In genomic region chr8:45885775-45886174, GRCm38 (mm10) we compare ENCODE assay signal across 8 mouse cellular contexts. TPM values are rescaled to one million over a fixed set of nuclear protein-coding genes. Genes with fewer than 3 reads are reported as not detected.
A peak's percentile ranks its signal among the peaks of the same experiment; 100 is the strongest.
DNase-seq lines count a peak whose midpoint lies in the region; ATAC-seq and TF ChIP-seq lines count a peak whose summit lies in the region.

No protein-coding gene starts in this region.

- peak overlapping the region; percentile 49; the same call in 1 of the 2 replicates for H3K4me2 ChIP-seq in liver, embryonic 16.5 days (ENCODE audit: low read depth, low read length)
- peak overlapping the region; percentile 81 for H3K4me2 ChIP-seq in stomach, embryonic 14.5 days (replicated peaks; ENCODE audit: low read depth, low read length)

- no peak overlapping the region for H3K9ac ChIP-seq in liver, embryonic 16.5 days (ENCODE audit: low read depth, low read length)
- peak overlapping the region; percentile 48 for H3K9ac ChIP-seq in stomach, embryonic 14.5 days (replicated peaks; ENCODE audit: low read depth, low read length)

- no peaks in the 10 kb centered on the region for H3K36me3 ChIP-seq in liver, embryonic 16.5 days (ENCODE audit: control insufficient read depth, insufficient read depth)
- H3K36me3 ChIP-seq in stomach, embryonic 14.5 days (ENCODE audit: control insufficient read depth, insufficient read depth, low read length): no peaks in the 10 kb centered on the region

- H3K9me3 ChIP-seq in liver, embryonic 16.5 days (replicated peaks; ENCODE audit: control insufficient read depth, low read length): no peaks in the 10 kb centered on the region
- no peaks in the 10 kb centered on the region for H3K9me3 ChIP-seq in stomach, embryonic 14.5 days (ENCODE audit: control insufficient read depth, low read depth, low read length)

- peaks cover 10% of the 10 kb centered on the region for H3K27me3 ChIP-seq in liver, embryonic 16.5 days (ENCODE audit: control insufficient read depth, insufficient read depth, low read depth, low read length)
- H3K27me3 ChIP-seq in stomach, embryonic 14.5 days (ENCODE audit: control insufficient read depth, insufficient read depth, low read length): no peaks in the 10 kb centered on the region

- peak overlapping the region; percentile 66 for H3K4me3 ChIP-seq in lung, adult 2 months (replicated peaks; ENCODE audit: extremely low read depth, low read depth, low read length)
- no peak overlapping the region; the same call in 1 of the 2 replicates for H3K4me3 ChIP-seq in liver, embryonic 16.5 days (ENCODE audit: low read depth, low read length)
- H3K4me3 ChIP-seq in stomach, embryonic 14.5 days (ENCODE audit: low read depth, low read length): peak overlapping the region; percentile 47

- ATAC-seq in liver, embryonic 16.5 days (ENCODE audit: low read depth): no peak
- no peak for ATAC-seq in stomach, embryonic 14.5 days (ENCODE audit: insufficient number of reproducible peaks, insufficient read depth, low FRiP score, low read depth)
- ATAC-seq in monocyte, adult 5-6 weeks (replicated peaks; ENCODE audit: insufficient number of reproducible peaks, low FRiP score, low TSS enrichment, poor library complexity, severe bottlenecking): no peak

- 30% methylated on average over 2 of the region's 2 CpGs for WGBS in lung, adult 2 months
- WGBS in liver, embryonic 16.5 days (ENCODE audit: insufficient replicate concordance): 27% methylated on average over 2 of the region's 2 CpGs
- WGBS in stomach, embryonic 14.5 days: 19% methylated on average over 2 of the region's 2 CpGs

- TF ChIP-seq CTCF in lung, adult 2 months (IDR thresholded peaks at IDR 0.05; ENCODE audit: insufficient read depth, low read length): no peak

- H3K27ac ChIP-seq in liver, embryonic 16.5 days (ENCODE audit: low read length): no peak overlapping the region
- H3K27ac ChIP-seq in stomach, embryonic 14.5 days (ENCODE audit: low read length): peak overlapping the region; percentile 93

- no peak for DNase-seq in lung, adult 2 months
- no peak for DNase-seq in lung, postnatal 25 days (ENCODE audit: low spot score)
- peak; percentile 23 for DNase-seq in gastrocnemius, postnatal 25 days
- DNase-seq in ovary, postnatal 10 days (ENCODE audit: low spot score): no peak
- DNase-seq in adipocyte (ENCODE audit: low spot score): no peak

- peaks cover 4% of the 10 kb centered on the region for H3K4me1 ChIP-seq in lung, adult 2 months (ENCODE audit: control insufficient read depth, insufficient read depth, low read length)
- H3K4me1 ChIP-seq in liver, embryonic 16.5 days (ENCODE audit: control insufficient read depth, low read depth, low read length): no peaks in the 10 kb centered on the region
- H3K4me1 ChIP-seq in stomach, embryonic 14.5 days (ENCODE audit: control insufficient read depth, insufficient read depth, low read length): peaks cover 9% of the 10 kb centered on the region; the same call in 1 of the 2 replicates

- no peak for TF ChIP-seq POLR2A in lung, adult 2 months (IDR thresholded peaks at IDR 0.05; ENCODE audit: borderline replicate concordance, extremely low read depth, low read depth, low read length)

RNA-seq across cellular contexts. Expression of gene Pdlim3, which starts 0.5 kb away (rescaled TPM):
- polyA plus RNA-seq in lung, adult 2 months (2012; rRNA removed): 30.8 and 63.1 TPM in 2 replicates
- total RNA-seq in gastrocnemius, postnatal 25 days (2021): 100 to 1,000 TPM; 619 to 821 TPM
- 2.9 and 5.1 TPM in 2 replicates for polyA plus RNA-seq in liver, embryonic 16.5 days (2015; fragmentation: Nextera tagmentation; extraction: Ambion mirVana)
- 162 and 164 TPM in 2 replicates for polyA plus RNA-seq in stomach, embryonic 14.5 days (2014; fragmentation: Nextera tagmentation; extraction: Ambion mirVana)
- total RNA-seq in monocyte, adult 5-6 weeks (2017): not detected in 3 replicates

RNA-seq across cellular contexts. Expression of gene Ccdc110, which starts 48.6 kb away (rescaled TPM):
- 0.14 TPM in 1 of 2 replicates, not detected in the other for polyA plus RNA-seq in lung, adult 2 months (2012; rRNA removed)
- not detected for total RNA-seq in gastrocnemius, postnatal 25 days (2021)
- polyA plus RNA-seq in liver, embryonic 16.5 days (2015; fragmentation: Nextera tagmentation; extraction: Ambion mirVana): not detected in 2 replicates
- not detected in 2 replicates for polyA plus RNA-seq in stomach, embryonic 14.5 days (2014; fragmentation: Nextera tagmentation; extraction: Ambion mirVana)
- not detected in 3 replicates for total RNA-seq in monocyte, adult 5-6 weeks (2017)
